Mouse (Mus musculus) spleen, adult 2 months (tissue): Measurements from ENCODE around the gene Adra1d. TPM values are rescaled to one million over a fixed set of nuclear protein-coding genes. Genes with fewer than 3 reads are reported as not detected.

ENCODE experiments used
- DNase-seq, 2 experiments: peaks; one replicate each; pipeline versions ENCODE4 v3.0.0 to v3.0.0-alpha.2; 2012 to 2021; ENCODE audit warnings: low spot score in 2 of 2, low read depth in 1 of 2
- H3K27ac ChIP-seq: fragments of 200-500 bp; 2 replicates; pipeline ENCODE4 v1.5.1; 2012; ENCODE audit warnings: low read length, inconsistent platforms; ENCODE audit not compliant: insufficient read depth
- H3K27me3 ChIP-seq: fragments of 200-500 bp; 2 replicates; pipeline ENCODE4 v1.6.1; 2012; ENCODE audit warnings: mild to moderate bottlenecking, moderate library complexity, low read length, inconsistent platforms; ENCODE audit not compliant: control insufficient read depth, insufficient read depth
- H3K36me3 ChIP-seq: fragments of 200-500 bp; 2 replicates; pipeline ENCODE4 v1.6.1; 2012; ENCODE audit warnings: mild to moderate bottlenecking, low read length, inconsistent platforms; ENCODE audit not compliant: control insufficient read depth, insufficient read depth
- H3K4me1 ChIP-seq: fragments of 200-500 bp; 2 replicates; pipeline ENCODE4 v1.6.1; 2011; ENCODE audit warnings: inconsistent platforms; ENCODE audit not compliant: control insufficient read depth, insufficient read depth, insufficient read length
- H3K4me3 ChIP-seq: fragments of 200-500 bp; 2 replicates; pipeline ENCODE4 v1.5.1; 2011; ENCODE audit warnings: mild to moderate bottlenecking, inconsistent platforms; ENCODE audit not compliant: insufficient read depth, insufficient read length; ENCODE audit errors: extremely low read depth
- CTCF ChIP-seq: fragments of 200-500 bp; IDR thresholded peaks from 2 replicates; pipeline ENCODE4 v1.5.1; 2011; ENCODE audit warnings: mild to moderate bottlenecking, inconsistent platforms; ENCODE audit not compliant: insufficient read depth, insufficient read length, insufficient replicate concordance; ENCODE audit errors: extremely low read depth
- POLR2A ChIP-seq: fragments of 200-500 bp; IDR thresholded peaks from 2 replicates; pipeline ENCODE4 v1.6.1; 2011; ENCODE audit warnings: low read depth, low read length, inconsistent platforms
- WGBS: fragments of 180-500 bp; shearing (Covaris S2); methylation state at CpG from one replicate; pipeline ENCODE4 v1.1.7; 2018; 5-methylcytosine and 5-hydroxymethylcytosine counted together
- polyA plus RNA-seq: library from polyadenylated mRNA; depleted of rRNA; stranded (reverse); fragments of >200 nt; gene quantifications from 2 replicates; pipeline ENCODE4 v1.2.3, GENCODE M21; 2012

Adra1d gene
- polyA plus RNA-seq, 1 experiment: 10.0 TPM

DNA sequence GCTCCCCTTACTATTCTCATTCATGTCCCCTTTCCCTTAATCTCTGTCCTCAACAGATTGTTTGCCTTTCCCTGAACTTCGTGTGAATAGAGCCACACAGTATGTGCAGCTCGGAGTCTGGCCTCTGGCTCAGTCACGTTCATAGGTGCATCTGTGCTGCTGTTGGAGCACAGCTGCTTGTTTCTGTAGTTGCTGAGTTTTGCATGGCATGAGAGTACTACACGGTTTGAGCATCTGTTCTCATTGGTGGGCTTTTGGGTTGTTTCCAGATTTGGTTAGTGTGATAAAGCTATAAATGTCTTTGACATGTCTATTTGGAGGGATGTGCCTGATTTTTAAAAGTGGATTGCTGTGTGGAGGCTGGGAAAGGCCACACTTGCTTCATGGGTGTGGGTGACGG lies 51.6 kb downstream of the Adra1d start:
- TF ChIP-seq POLR2A (no peak), CTCF (no peak)
- H3K36me3 ChIP-seq: no peaks in the 10 kb centered on the region
- H3K4me3 ChIP-seq: no peak overlapping the region
- DNase-seq: no peak
- no peaks in the 10 kb centered on the region for H3K27me3 ChIP-seq
- peaks cover 4% of the 10 kb centered on the region; the same call in 1 of the 2 replicates for H3K4me1 ChIP-seq
- no peak overlapping the region for H3K27ac ChIP-seq
- 71% methylated on average over 5 of the region's 5 CpGs for WGBS

DNA sequence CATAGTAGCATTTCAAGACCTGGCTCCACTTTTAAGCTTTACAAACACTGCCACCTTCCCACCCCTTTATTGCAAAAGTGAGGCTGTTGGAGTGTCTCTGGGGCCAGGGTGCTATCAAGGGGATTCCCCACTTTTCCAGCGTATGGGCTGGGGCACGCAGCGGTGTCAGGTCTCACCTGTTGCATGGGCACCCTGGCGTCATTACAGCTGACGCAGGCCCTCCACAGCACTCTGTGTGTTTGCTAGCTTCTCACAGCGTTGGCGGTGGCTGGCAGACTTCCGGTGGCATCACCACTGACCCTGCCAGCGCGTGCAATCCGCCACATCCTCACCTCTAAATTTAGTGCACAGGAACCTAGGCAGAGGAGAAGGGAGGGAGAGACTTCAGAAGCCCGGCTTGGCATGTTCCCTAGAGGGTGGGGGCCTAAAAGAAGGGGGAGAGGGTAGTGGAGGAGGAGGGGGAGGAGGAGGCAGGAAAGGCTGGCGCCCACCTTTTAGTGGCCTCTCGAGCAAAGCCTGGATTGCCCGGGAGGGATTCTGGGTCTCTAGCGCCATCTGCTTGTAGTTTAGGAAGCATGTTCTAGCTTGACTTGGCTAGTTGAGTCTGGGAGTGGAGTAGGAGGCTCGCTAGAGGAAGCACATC lies 52.3 kb downstream of the Adra1d start:
- Histone ChIP-seq H3K4me1 (peaks cover 4% of the 10 kb centered on the region; the same call in 1 of the 2 replicates), H3K4me3 (peak overlapping the region; percentile 44), H3K27ac (peak overlapping the region; percentile 28; the same call in 1 of the 2 replicates), H3K27me3 (no peaks in the 10 kb centered on the region), H3K36me3 (no peaks in the 10 kb centered on the region)
- TF ChIP-seq CTCF: peak; percentile 63; the same call in 1 of the 2 replicates
- no peak for TF ChIP-seq POLR2A
- 3% methylated on average over 17 of the region's 17 CpGs for WGBS
- DNase-seq: peak; percentile 39 to 52

DNA sequence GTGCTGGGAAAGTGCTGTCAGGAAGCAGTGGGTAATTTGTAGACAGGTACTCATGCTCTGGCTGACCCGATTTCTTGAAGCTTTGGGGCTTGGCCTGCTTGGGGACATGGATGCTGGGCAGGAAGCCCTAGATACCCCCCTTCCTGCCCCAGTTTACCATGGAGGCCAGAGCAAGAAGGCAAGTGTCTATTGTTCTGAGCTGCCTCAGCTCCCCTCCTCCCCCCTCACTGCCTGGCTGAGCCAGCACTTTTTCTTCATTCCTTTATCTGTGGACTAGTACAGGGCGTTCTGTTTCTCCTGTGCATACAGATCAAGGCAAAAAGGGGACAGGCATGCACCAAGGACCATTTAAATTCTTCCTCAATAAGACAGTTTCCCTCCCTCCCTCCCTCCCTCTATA lies 53.6 kb downstream of the Adra1d start:
- TF ChIP-seq CTCF (no peak), POLR2A (no peak)
- Histone ChIP-seq H3K4me3 (no peak overlapping the region), H3K36me3 (no peaks in the 10 kb centered on the region), H3K27ac (no peak overlapping the region), H3K27me3 (no peaks in the 10 kb centered on the region), H3K4me1 (peaks cover 4% of the 10 kb centered on the region; the same call in 1 of the 2 replicates)
- 57% methylated on average over 2 of the region's 2 CpGs for WGBS
- no peak for DNase-seq

DNA sequence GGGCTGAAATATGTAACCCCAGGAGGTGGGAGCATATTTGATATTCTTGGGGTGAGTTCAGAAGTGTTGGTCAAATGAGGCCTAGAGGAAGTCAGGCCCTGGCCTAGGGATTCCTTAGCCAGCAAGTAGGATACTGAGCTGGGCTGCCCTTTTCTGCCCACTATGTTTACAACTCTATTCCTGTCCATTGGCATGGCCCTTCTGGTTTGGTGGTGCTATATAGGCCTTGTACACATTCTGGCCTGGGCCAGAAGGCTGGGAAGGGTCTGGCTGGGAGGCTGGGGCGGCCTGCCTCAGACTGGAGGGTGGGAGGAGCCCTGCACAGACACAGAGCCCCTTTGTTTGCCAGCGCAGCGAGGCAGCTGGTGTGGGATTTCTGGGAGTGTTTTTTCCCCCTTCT lies 55.7 kb downstream of the Adra1d start:
- TF ChIP-seq CTCF (no peak), POLR2A (no peak)
- Histone ChIP-seq H3K27me3 (no peaks in the 10 kb centered on the region), H3K36me3 (no peaks in the 10 kb centered on the region), H3K4me1 (peaks cover 4% of the 10 kb centered on the region; the same call in 1 of the 2 replicates), H3K4me3 (no peak overlapping the region), H3K27ac (no peak overlapping the region)
- 88% methylated on average over 3 of the region's 3 CpGs for WGBS
- no peak for DNase-seq

DNA sequence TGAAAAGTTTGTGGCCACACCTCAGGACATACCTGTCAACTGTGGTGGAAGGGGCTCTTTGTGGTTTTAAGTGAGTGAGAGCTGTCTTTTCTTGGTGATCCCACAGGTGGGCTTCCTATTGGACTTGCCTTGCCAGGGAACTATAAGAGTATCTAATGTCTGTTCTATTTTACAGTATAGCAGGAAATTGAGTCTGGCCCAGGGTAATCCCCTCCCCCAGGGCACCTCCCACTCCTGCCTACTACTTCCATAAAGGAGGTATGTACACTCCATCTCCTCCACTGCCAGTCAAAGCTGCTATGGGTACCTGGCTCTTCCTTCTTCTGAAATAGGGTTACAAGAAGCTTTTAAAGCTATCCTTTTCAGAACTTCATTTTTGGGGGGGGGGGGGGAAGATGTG lies 56.7 kb downstream of the Adra1d start:
- Histone ChIP-seq H3K27ac (no peak overlapping the region), H3K4me1 (peaks cover 4% of the 10 kb centered on the region; the same call in 1 of the 2 replicates), H3K27me3 (no peaks in the 10 kb centered on the region), H3K36me3 (no peaks in the 10 kb centered on the region), H3K4me3 (no peak overlapping the region)
- DNase-seq: no peak
- TF ChIP-seq POLR2A (no peak), CTCF (no peak)

DNA sequence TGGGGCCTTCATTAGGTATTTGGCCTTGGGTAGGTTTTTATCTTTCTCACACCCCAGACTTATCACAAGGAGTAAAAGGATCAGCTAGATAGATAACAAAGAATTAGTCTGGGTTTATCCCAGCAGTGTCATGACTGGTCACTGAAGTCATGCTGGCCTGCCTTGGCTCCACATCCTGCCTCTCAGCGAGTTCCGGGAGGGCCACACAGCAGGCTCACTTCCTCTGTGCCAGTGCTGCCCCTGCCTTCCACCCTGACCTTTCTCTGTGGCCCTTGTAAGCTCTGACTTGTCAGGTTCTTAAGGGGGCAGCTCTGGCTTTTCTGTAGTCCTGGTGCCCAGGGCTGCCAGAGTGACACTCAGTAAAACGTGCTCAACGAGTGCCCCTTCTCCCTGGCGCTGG lies 59.5 kb downstream of the Adra1d start:
- 69% methylated on average over 5 of the region's 5 CpGs for WGBS
- H3K4me3 ChIP-seq: no peak overlapping the region
- TF ChIP-seq CTCF: no peak
- no peak for TF ChIP-seq POLR2A
- no peaks in the 10 kb centered on the region for H3K27me3 ChIP-seq
- no peak overlapping the region for H3K27ac ChIP-seq
- no peak for DNase-seq
- no peaks in the 10 kb centered on the region for H3K4me1 ChIP-seq
- H3K36me3 ChIP-seq: no peaks in the 10 kb centered on the region

DNA sequence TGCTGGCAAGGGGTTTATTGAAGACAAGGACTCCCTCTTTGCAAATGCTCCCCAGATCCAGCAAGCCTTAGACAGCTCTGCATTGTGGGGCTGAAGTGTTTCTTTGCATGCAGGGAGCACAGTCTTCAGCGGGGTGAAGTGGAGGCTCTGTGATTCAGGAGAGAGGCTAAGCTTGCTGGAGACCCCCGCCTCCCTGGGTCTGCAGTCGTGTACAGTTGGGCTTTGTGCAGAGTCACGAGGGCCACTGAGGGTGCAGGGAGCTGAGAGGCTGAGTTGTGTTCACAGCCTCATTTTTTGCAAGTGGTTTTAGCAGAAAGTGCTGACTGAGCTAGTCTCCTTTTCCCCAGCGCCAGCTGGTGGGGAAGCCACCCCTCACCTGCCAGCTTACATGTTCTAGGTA lies 60.2 kb downstream of the Adra1d start:
- Histone ChIP-seq H3K4me1 (no peaks in the 10 kb centered on the region), H3K27me3 (no peaks in the 10 kb centered on the region), H3K36me3 (no peaks in the 10 kb centered on the region), H3K27ac (no peak overlapping the region), H3K4me3 (no peak overlapping the region)
- DNase-seq: no peak
- TF ChIP-seq POLR2A: no peak
- no peak for TF ChIP-seq CTCF
- 60% methylated on average over 5 of the region's 5 CpGs for WGBS
